Mouse (Mus musculus) hindbrain, embryonic 12.5 days (tissue): ENCODE data around the gene Stx8. TPM values are rescaled to one million over a fixed set of nuclear protein-coding genes. Genes with fewer than 3 reads are reported as not detected.

Experiments
- ATAC-seq: fragments of 200-750 bp; cut with Nextera tagmentation; 2 replicates; pipeline ENCODE4 v1.8.0; 2017; ENCODE audit warnings: moderate TSS enrichment; ENCODE audit not compliant: low FRiP score
- H3K27ac ChIP-seq: fragments of 300-500 bp; sonication (generic); 2 replicates; pipeline ENCODE4 v1.5.1; 2016; ENCODE audit warnings: mild to moderate bottlenecking
- H3K27me3 ChIP-seq: fragments of 300-500 bp; sonication (generic); 2 replicates; pipeline ENCODE4 v1.6.1; 2016; ENCODE audit warnings: mild to moderate bottlenecking
- H3K36me3 ChIP-seq: fragments of 300-500 bp; sonication (generic); 2 replicates; pipeline ENCODE4 v1.6.1; 2016; ENCODE audit warnings: mild to moderate bottlenecking
- H3K4me1 ChIP-seq: fragments of 300-500 bp; sonication (generic); 2 replicates; pipeline ENCODE4 v1.6.1; 2016
- H3K4me2 ChIP-seq: fragments of 300-500 bp; sonication (generic); replicated peaks from 2 replicates; pipeline ENCODE4 v1.6.1; 2016; ENCODE audit warnings: mild to moderate bottlenecking
- H3K4me3 ChIP-seq: fragments of 300-500 bp; sonication (generic); 2 replicates; pipeline ENCODE4 v1.5.1; 2016; ENCODE audit warnings: mild to moderate bottlenecking
- H3K9ac ChIP-seq: fragments of 300-500 bp; sonication (generic); 2 replicates; pipeline ENCODE4 v1.6.1; 2016; ENCODE audit warnings: mild to moderate bottlenecking, moderate library complexity
- H3K9me3 ChIP-seq: fragments of 300-500 bp; sonication (generic); replicated peaks from 2 replicates; pipeline ENCODE4 v1.6.1; 2016; ENCODE audit warnings: mild to moderate bottlenecking
- WGBS: fragments of 180-500 bp; shearing (Covaris S2); methylation state at CpG from one replicate; pipeline ENCODE4 v1.1.7; 2016; 5-methylcytosine and 5-hydroxymethylcytosine counted together
- polyA plus RNA-seq: library from polyadenylated mRNA; unstranded; fragments of >200 nt; fragmentation: Nextera tagmentation; extraction: Ambion mirVana; gene quantifications from 2 replicates; pipeline ENCODE4 v1.2.1, GENCODE M21; 2016

The Stx8 gene
- polyA plus RNA-seq, 1 experiment from 2014 or later = 64.0 TPM

DNA sequence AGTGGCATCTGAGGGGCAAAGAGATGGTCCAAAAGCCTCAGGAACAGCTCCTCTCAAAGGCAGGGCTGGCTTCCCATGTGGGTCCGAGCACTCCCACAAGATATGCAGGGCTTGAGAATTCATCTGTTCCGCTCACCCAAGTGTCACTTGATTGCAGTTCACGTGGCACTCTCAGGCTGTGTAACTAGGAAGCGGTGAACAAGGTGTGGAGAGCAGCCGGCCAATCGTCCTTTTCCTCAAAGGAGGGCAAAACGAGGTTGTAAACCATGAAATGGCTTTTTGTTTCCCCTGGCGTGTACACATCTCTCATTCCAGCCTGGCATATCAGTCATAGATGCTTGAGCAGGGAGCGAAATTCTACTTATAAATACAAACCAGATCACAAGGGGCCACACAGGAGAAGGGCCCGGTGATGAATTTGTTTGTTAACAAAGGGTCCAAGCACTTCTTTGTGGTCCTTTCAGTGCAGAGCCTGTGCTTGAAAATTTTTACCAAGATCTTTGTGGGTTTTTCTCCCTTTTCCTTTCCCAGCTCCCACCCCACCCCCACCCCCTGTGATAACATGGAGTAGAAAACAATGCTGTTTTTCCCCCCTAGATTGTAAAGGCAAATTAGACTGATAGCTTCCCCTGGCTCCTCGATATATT is 147.6 kb downstream of the Stx8 start:
- Histone ChIP-seq H3K27ac (peak overlapping the region; percentile 52), H3K4me3 (no peak overlapping the region), H3K9ac (no peak overlapping the region), H3K4me2 (peak overlapping the region; percentile 24; the same call in 1 of the 2 replicates), H3K4me1 (peaks cover 12% of the 10 kb centered on the region), H3K36me3 (no peaks in the 10 kb centered on the region), H3K9me3 (no peaks in the 10 kb centered on the region), H3K27me3 (no peaks in the 10 kb centered on the region)
- no peak for ATAC-seq
- 21% methylated on average over 11 of the region's 11 CpGs for WGBS

DNA sequence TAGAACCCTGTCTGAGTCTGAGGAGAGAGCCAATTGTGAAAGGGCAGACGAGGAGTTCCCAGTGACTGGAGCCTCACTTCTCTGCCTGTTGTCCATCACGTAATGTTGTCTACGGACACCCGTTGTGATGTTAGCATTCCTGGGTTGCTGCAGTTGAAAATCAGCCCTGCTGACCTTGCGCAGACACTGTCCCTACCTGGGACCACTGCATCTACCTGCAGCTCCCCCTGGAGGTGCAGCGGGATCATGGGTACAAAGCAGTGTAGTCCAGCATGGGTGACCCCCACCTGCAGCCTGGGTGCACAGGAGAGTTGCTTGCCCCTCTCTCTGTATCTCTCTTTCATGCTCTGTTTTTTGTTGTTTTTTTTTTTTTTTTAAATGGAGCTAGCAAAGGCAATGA is 148.2 kb downstream of the Stx8 start:
- Histone ChIP-seq H3K4me1 (peaks cover 12% of the 10 kb centered on the region), H3K9ac (no peak overlapping the region), H3K27ac (peak overlapping the region; percentile 52; the same call in 1 of the 2 replicates), H3K4me3 (no peak overlapping the region), H3K27me3 (no peaks in the 10 kb centered on the region), H3K4me2 (0 out of 2 replicates have a peak overlapping the region, but pooled peaks have one; percentile 24), H3K36me3 (no peaks in the 10 kb centered on the region), H3K9me3 (no peaks in the 10 kb centered on the region)
- WGBS = 13% methylated on average over 6 of the region's 6 CpGs
- no peak for ATAC-seq

DNA sequence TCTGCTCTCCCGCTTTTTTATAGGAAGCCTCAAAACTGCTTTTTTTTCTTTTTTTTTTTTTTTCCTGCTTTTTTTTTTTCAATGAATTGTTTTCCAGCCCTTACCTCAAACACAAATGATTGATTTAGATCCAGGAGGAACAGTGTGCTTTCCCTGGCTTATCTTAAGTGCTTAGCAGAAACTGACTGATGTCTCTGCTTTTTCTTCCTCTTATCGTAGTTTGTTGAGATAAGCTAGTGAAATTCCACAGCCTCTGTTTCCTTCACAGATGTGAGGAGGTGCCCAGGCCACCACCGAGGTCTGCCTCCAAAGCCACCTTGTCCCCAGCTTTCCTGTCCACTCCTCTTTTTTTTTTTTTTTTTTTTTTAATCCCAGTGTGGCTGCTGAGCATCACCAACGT is 150.2 kb downstream of the Stx8 start:
- no peaks in the 10 kb centered on the region for H3K9me3 ChIP-seq
- no peak overlapping the region for H3K9ac ChIP-seq
- no peaks in the 10 kb centered on the region for H3K27me3 ChIP-seq
- ATAC-seq = no peak
- H3K36me3 ChIP-seq = no peaks in the 10 kb centered on the region
- no peak overlapping the region for H3K27ac ChIP-seq
- H3K4me1 ChIP-seq = peaks cover 23% of the 10 kb centered on the region
- H3K4me2 ChIP-seq = no peak overlapping the region
- 61% methylated on average over 4 of the region's 4 CpGs for WGBS
- no peak overlapping the region for H3K4me3 ChIP-seq

DNA sequence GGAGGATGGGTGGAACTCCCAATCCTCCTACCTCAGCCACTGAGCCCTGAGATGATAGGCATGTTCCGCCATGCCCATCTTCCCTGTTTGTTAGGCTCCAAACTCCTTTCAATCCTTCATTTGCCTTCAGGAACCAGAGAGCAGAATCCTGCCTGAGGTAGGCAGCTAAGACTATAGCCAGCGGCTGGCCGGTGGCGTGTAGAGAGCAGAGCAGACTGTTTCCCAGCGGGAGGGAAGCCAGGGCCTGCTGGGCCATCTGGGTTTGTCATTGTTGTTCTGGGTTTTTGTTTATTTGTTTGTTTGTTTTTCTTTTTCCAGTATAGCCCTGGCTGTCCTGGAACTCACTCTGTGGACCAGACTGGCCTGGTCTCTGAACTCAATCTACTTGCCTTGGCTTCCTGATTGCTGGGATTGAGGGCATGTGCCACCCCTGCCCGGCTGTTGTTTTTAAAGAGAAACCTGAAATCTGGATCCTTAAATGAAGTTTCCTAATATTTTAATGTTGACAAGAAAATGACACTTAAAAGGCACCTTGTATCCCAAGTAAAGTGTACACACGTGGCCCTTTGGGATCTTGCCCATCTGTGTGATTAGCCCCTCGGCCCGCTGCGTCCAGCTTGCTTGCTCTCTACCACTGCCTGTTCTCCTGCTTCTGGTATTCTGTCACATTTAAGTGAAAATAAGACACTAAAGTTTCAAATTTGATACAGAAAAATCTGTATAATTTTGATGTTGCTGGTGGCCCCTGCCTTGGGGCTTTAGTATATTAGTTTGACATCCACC is 152.1 kb downstream of the Stx8 start:
- Histone ChIP-seq H3K9me3 (no peaks in the 10 kb centered on the region), H3K4me1 (peaks cover 33% of the 10 kb centered on the region), H3K4me3 (no peak overlapping the region), H3K36me3 (no peaks in the 10 kb centered on the region), H3K27me3 (no peaks in the 10 kb centered on the region), H3K4me2 (no peak overlapping the region), H3K27ac (no peak overlapping the region), H3K9ac (no peak overlapping the region)
- no peak for ATAC-seq
- WGBS = 78% methylated on average over 10 of the region's 10 CpGs

DNA sequence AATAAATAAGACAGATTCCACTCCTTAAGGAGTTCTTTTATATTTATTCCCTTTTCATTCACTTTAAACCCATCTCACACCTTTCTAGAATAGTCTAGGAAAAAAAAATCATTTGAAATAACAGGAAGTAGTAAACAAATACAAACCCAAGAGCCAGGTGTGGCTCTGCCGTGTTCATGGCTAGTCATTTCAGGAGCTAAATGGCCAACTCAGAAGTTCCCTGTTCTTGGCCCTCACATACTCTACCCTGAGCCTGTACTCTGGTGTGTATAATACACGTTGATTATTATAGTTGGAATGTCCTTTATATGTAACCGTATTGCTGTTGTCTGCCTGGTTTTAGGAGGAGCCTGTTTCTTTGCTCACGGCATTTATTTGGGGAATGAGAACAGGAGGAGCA is 152.7 kb downstream of the Stx8 start:
- H3K27me3 ChIP-seq = no peaks in the 10 kb centered on the region
- no peak overlapping the region for H3K9ac ChIP-seq
- H3K27ac ChIP-seq = no peak overlapping the region
- no peak for ATAC-seq
- H3K4me1 ChIP-seq = peaks cover 28% of the 10 kb centered on the region
- H3K36me3 ChIP-seq = no peaks in the 10 kb centered on the region
- no peak overlapping the region for H3K4me2 ChIP-seq
- no peak overlapping the region for H3K4me3 ChIP-seq
- 82% methylated on average over 4 of the region's 4 CpGs for WGBS
- H3K9me3 ChIP-seq = no peaks in the 10 kb centered on the region

DNA sequence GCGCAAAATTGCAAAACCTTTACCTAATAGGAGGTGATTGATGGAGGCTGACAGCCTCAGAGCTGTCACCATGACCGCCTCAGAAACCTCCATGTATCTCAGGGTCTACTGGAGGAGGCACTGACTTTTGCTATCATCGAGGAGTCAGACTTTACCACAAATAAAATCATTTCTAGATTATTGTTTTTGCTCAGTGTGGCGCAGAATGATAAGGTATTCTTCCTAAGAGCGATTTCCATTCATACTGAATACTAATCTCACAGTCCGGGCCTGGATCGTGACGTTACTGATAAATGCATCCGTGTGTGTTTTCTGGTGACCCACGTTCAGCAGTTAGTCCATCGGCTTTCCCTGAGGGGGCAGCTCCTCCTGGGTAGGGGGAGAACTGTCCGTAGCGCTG is 153.1 kb downstream of the Stx8 start:
- no peak overlapping the region for H3K4me2 ChIP-seq
- 76% methylated on average over 13 of the region's 13 CpGs for WGBS
- H3K27ac ChIP-seq = no peak overlapping the region
- H3K4me3 ChIP-seq = no peak overlapping the region
- H3K4me1 ChIP-seq = peaks cover 24% of the 10 kb centered on the region
- ATAC-seq = no peak
- no peaks in the 10 kb centered on the region for H3K9me3 ChIP-seq
- no peak overlapping the region for H3K9ac ChIP-seq
- no peaks in the 10 kb centered on the region for H3K27me3 ChIP-seq
- no peaks in the 10 kb centered on the region for H3K36me3 ChIP-seq

DNA sequence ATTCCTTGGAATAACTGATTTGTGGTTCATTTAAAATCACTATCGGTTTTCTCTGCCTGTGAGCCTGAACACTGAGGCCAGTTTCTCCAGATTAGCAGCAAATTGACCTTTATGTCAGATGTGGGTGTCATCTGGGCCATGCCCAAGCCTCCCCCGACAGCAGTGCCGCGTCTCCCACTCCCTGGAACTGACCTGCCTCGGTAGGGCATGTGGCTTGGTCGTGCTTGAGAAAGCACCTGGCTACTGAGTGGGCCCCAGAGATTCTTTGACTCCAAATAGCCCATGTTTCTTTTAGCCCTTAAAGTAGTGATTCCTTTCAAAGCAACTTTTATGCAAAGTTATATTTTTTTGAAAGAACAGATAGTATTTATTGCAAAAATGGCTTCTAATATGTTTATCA is 155.3 kb downstream of the Stx8 start:
- Histone ChIP-seq H3K36me3 (no peaks in the 10 kb centered on the region), H3K9me3 (no peaks in the 10 kb centered on the region), H3K9ac (no peak overlapping the region), H3K27me3 (no peaks in the 10 kb centered on the region), H3K4me3 (no peak overlapping the region), H3K27ac (no peak overlapping the region), H3K4me1 (peaks cover 22% of the 10 kb centered on the region), H3K4me2 (no peak overlapping the region)
- ATAC-seq = no peak
- 15% methylated on average over 6 of the region's 6 CpGs for WGBS

DNA sequence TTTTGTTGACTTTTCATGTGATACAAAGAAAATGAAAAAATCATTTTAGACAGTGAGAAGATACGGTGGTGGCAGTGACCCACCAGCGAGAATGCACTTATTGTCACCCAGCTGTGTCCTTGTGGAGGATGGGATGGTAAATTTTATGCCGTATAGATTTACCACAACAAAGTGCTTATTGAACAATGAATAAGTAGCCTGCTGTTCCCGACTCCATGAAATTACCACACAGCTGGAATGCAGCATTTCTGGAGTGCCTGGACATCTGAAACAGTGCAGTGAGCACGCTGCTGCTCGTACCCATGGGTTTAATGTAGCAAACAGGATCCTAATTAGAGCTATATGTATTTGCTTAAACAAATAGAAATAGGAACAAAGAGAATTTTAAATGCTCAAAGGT is 155.7 kb downstream of the Stx8 start:
- Histone ChIP-seq H3K27me3 (no peaks in the 10 kb centered on the region), H3K4me3 (no peak overlapping the region), H3K27ac (no peak overlapping the region), H3K9me3 (no peaks in the 10 kb centered on the region), H3K36me3 (no peaks in the 10 kb centered on the region), H3K4me1 (peaks cover 22% of the 10 kb centered on the region), H3K9ac (no peak overlapping the region), H3K4me2 (no peak overlapping the region)
- no peak for ATAC-seq
- WGBS = 14% methylated on average over 6 of the region's 6 CpGs

DNA sequence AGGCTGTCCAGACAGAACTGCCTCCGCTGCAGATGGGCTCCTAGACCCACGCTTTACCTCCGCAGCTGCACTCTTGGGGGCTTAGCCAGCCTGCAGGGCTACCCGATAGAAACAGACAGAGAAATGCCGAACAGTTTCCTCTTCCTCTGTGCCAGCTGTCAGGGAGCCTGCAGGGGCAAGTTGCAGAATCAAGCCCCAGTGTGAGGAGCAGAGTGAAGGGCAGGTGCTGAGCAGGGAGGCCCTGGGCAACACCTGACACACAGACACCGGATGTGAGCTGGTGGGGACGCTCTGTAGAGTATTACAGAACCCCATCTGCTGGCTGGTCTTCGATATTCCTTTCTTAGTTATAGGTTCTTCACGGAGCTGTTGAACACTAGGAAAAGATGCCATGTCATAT is 160.1 kb downstream of the Stx8 start:
- no peak for ATAC-seq
- Histone ChIP-seq H3K9me3 (no peaks in the 10 kb centered on the region), H3K27ac (no peak overlapping the region), H3K4me1 (peaks cover 11% of the 10 kb centered on the region), H3K4me2 (no peak overlapping the region), H3K36me3 (no peaks in the 10 kb centered on the region), H3K9ac (no peak overlapping the region), H3K4me3 (no peak overlapping the region), H3K27me3 (no peaks in the 10 kb centered on the region)
- WGBS = 79% methylated on average over 9 of the region's 9 CpGs

DNA sequence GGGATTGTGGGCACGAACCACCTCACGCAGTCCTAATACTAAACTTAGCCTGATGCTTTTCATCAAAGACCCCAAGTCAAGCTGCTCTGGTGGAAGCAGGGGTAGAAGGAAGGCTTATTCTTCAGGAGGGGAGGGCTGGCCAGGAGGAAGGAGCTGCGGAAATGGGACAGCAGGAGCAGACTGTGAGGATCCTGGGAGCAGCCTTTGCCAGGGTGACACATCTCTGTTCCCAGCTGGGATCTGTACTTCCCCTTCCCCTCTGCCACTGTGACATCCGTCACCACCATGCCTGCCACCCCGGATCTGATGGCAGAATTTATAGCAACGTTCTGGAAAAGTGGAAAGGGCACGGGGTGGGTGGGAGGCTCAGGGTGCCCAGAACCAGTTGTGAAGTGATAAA is 168.5 kb downstream of the Stx8 start:
- H3K27ac ChIP-seq = no peak overlapping the region
- H3K4me3 ChIP-seq = no peak overlapping the region
- no peak overlapping the region for H3K4me2 ChIP-seq
- H3K4me1 ChIP-seq = no peaks in the 10 kb centered on the region; the same call in 1 of the 2 replicates
- no peak overlapping the region for H3K9ac ChIP-seq
- WGBS = 85% methylated on average over 7 of the region's 7 CpGs
- no peak for ATAC-seq
- H3K9me3 ChIP-seq = no peaks in the 10 kb centered on the region
- no peaks in the 10 kb centered on the region for H3K27me3 ChIP-seq
- no peaks in the 10 kb centered on the region for H3K36me3 ChIP-seq

DNA sequence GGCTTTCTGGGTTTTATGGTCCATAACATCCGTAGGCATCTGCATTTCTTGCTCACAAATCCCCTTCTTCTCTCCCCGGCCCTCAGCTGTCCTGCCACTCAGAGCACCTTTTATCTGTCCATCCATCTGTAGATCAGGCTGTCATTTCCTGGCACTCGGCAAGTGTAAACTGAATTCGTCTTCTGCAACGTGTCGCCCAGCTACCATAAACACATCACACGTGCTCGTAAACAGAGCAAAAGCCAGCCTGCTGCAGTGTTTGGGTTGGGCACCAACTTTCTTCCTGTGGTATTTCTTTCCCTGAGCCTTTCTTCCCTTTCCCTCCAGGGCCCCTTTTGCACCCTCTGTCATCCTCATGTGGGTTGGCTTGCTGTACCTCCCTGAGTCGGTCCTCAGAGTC is 169.4 kb downstream of the Stx8 start:
- Histone ChIP-seq H3K4me1 (no peaks in the 10 kb centered on the region; the same call in 1 of the 2 replicates), H3K4me2 (no peak overlapping the region), H3K4me3 (no peak overlapping the region), H3K9me3 (no peaks in the 10 kb centered on the region), H3K36me3 (no peaks in the 10 kb centered on the region), H3K9ac (no peak overlapping the region), H3K27me3 (no peaks in the 10 kb centered on the region), H3K27ac (no peak overlapping the region)
- WGBS = 68% methylated on average over 9 of the region's 9 CpGs
- ATAC-seq = no peak

DNA sequence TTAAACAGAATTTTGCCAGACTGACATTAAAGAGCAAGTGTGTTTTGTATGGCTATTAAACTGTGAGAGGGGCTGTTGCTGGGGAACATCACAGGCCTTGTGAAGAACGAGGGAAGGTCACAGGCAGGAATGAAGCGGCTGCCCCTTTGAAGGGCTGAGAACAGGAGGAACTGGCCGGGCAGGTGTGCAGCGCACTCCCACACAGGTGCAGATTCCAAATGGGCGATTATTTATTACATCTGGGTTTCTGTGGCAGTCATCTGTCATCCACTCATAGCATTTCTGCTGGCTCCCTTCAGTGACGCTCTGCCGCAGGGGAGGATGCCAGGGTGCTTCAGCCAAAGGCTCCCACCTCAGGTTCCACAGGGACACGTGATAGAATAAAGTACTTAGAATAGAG is 170.7 kb downstream of the Stx8 start:
- Histone ChIP-seq H3K27me3 (no peaks in the 10 kb centered on the region), H3K9ac (no peak overlapping the region)
- 78% methylated on average over 8 of the region's 8 CpGs for WGBS

DNA sequence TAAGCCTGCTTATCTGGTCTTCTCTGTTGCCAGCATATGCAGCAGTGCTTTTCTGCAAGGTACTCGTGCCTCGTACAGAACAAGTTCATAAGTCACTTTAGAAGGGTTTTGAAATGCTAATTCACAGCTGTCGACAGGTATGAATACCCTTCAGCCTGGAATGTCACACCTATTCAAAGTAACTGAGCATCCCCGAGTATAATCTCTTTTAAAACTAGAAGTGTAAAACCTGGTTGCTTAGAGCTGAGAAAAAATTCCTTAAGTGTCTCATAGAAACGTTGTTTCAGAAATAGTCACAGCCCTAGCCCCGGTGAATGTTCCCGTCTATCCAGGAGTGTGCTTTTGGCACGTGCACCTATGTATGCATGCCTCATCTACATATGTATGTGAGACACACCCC is 176.3 kb downstream of the Stx8 start:
- H3K4me3 ChIP-seq = no peak overlapping the region
- WGBS = 45% methylated on average over 8 of the region's 8 CpGs
- ATAC-seq = no peak

More for the DNA sequence above, 170.7 kb downstream of the Stx8 start:
- H3K4me1 ChIP-seq = no peaks in the 10 kb centered on the region; the same call in 1 of the 2 replicates
- no peak for ATAC-seq
- no peak overlapping the region for H3K4me3 ChIP-seq
- H3K4me2 ChIP-seq = no peak overlapping the region
- H3K36me3 ChIP-seq = no peaks in the 10 kb centered on the region
- H3K27ac ChIP-seq = no peak overlapping the region
- no peaks in the 10 kb centered on the region for H3K9me3 ChIP-seq

More for the DNA sequence above, 176.3 kb downstream of the Stx8 start:
- Histone ChIP-seq H3K4me1 (peaks cover 36% of the 10 kb centered on the region), H3K36me3 (no peaks in the 10 kb centered on the region), H3K4me2 (no peak overlapping the region), H3K27me3 (no peaks in the 10 kb centered on the region), H3K9ac (no peak overlapping the region), H3K9me3 (no peaks in the 10 kb centered on the region), H3K27ac (no peak overlapping the region)
